Mouse (Mus musculus) testis, adult 2 months (tissue): ENCODE data around the gene P4ha2. TPM values are rescaled to one million over a fixed set of nuclear protein-coding genes. Genes with fewer than 3 reads are reported as not detected.

ENCODE experiments used
- H3K27ac ChIP-seq: fragments of 200-500 bp; 2 replicates; pipeline ENCODE4 v1.5.1; 2012; ENCODE audit warnings: low read depth, low read length; ENCODE audit not compliant: control insufficient read depth, insufficient read depth
- H3K27me3 ChIP-seq: fragments of 200-500 bp; 2 replicates; pipeline ENCODE4 v1.6.1; 2012; ENCODE audit warnings: mild to moderate bottlenecking, low read length, moderate library complexity; ENCODE audit not compliant: control insufficient read depth, insufficient read depth
- H3K36me3 ChIP-seq: fragments of 200-500 bp; 2 replicates; pipeline ENCODE4 v1.6.1; 2012; ENCODE audit warnings: mild to moderate bottlenecking, low read length; ENCODE audit not compliant: control insufficient read depth, insufficient read depth
- H3K4me1 ChIP-seq: fragments of 200-500 bp; 2 replicates; pipeline ENCODE4 v1.6.1; 2012; ENCODE audit warnings: low read length; ENCODE audit not compliant: control insufficient read depth, insufficient read depth
- H3K4me3 ChIP-seq: fragments of 200-500 bp; 2 replicates; pipeline ENCODE4 v1.5.1; 2012; ENCODE audit warnings: low read depth, mild to moderate bottlenecking, low read length, moderate library complexity, mixed read lengths; ENCODE audit not compliant: control insufficient read depth
- CTCF ChIP-seq: fragments of 200-500 bp; IDR thresholded peaks from 2 replicates; pipeline ENCODE4 v1.5.1; 2012; ENCODE audit warnings: low read depth, mild to moderate bottlenecking, inconsistent platforms, low read length, moderate library complexity; ENCODE audit not compliant: control insufficient read depth, insufficient read depth, insufficient replicate concordance
- POLR2A ChIP-seq: fragments of 200-500 bp; IDR thresholded peaks from 2 replicates; pipeline ENCODE4 v1.6.1; 2012; ENCODE audit warnings: low read depth, mild to moderate bottlenecking, inconsistent platforms, low read length, moderate library complexity; ENCODE audit not compliant: control insufficient read depth
- polyA plus RNA-seq: library from polyadenylated mRNA; depleted of rRNA; stranded (reverse); fragments of >200 nt; gene quantifications from 2 replicates; pipeline ENCODE4 v1.2.3, GENCODE M21; 2012; rRNA removed

The P4ha2 gene
- polyA plus RNA-seq, 1 experiment: 7.8 TPM

DNA sequence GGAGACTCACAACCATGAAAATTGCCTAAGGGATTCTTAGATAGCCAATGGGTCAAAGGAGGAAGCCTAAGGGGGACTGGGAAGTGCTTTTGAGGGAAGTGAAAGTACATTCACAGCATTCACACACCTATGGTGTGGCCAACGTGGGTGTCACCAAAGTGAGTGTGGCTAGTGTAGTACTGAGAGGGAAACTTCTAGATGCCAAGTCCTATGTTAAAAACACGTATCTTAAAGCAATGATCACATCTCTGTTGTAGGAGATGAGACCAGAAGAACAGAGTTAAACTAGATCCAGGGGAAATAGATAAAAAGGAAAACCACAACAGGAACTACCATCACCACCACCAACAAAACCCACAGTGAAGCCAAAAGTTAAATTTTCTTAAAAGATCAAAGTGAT is 61.0 kb downstream of the P4ha2 start:
- Histone ChIP-seq H3K27ac (no peak overlapping the region), H3K36me3 (no peaks in the 10 kb centered on the region), H3K4me1 (no peaks in the 10 kb centered on the region), H3K27me3 (no peaks in the 10 kb centered on the region), H3K4me3 (no peak overlapping the region)
- TF ChIP-seq POLR2A (no peak), CTCF (no peak)

DNA sequence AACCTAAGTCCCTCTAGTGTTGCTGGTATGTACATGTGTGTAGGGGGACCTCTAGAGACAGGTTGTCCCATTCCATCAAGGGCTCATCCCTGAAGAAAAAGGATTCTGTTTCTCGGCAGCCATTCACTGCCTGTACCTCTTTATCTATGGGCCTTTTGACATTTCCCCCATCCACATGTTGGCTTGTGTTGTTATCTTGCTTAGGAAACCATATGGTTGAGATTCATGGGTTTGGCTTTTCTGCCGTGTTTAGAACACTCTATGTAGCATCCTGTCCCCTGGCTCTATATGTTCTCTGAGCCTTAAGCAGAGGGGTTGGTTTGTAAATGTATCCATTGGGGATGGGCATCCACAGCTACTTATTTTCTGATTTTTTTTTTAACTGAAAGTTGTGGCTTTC is 61.6 kb downstream of the P4ha2 start:
- no peaks in the 10 kb centered on the region for H3K27me3 ChIP-seq
- H3K36me3 ChIP-seq: no peaks in the 10 kb centered on the region
- H3K27ac ChIP-seq: no peak overlapping the region
- H3K4me3 ChIP-seq: no peak overlapping the region
- H3K4me1 ChIP-seq: no peaks in the 10 kb centered on the region
- TF ChIP-seq POLR2A (no peak), CTCF (no peak)

DNA sequence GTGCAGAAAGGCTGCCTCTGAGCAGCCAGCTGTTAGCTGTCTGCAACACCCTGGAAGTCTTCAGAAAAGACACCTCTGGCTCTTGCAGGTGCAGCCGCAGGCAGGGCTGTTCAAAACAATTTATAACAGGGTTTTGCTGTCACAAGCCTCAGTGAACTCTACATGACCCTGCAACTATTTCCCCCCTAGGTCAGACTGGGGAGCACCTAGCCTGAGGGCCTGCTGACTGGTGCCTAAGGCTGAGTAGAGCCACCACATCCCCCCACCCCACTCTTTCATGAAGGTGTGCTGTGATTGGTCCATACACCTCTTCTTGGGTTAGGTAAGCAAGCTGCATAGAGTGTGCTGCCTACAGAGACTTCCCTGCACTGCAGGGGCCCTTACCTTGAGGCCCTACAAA is 63.1 kb downstream of the P4ha2 start:
- Histone ChIP-seq H3K4me1 (no peaks in the 10 kb centered on the region), H3K27me3 (no peaks in the 10 kb centered on the region), H3K27ac (no peak overlapping the region), H3K36me3 (no peaks in the 10 kb centered on the region), H3K4me3 (no peak overlapping the region)
- no peak for TF ChIP-seq CTCF
- no peak for TF ChIP-seq POLR2A

DNA sequence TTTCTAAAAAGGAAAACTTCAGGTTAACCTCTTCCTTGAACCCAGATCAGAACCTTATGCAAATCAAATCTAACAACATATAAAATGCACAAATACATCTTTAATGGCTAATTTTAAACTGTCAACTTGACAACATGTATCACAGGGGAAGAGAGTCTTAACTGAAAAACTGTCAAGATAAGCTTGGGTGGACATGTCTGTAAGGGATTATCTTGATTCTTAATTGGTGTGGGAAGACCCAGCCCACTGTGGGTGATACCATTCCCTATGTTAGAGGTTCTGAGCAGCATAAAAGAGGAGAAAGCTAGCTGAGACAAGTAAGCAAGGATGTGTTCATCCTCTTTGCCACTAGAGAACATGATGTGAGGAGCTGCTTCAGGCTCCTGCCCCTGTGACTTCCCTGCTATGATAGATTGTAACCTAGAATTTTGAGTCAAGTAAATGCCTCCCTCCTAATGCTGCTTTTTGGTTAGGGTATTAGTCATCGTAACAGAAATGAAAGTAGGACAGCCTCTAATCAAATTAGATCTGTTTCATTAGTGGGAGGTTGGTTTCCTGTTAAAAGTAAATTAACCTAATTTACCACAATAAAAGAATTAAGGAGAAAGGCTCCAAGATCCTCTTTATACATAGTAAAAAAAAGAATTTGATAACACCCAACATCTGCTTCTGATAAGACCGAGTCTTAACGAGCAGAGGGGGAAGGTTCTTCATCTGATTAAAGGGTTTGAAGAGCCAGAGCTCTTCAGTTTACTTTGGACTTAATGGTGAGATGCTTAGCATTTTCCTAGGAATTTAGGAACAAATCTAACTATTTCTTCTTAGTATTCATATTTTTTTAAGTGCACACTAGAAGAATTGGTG is 69.8 kb downstream of the P4ha2 start:
- H3K27ac ChIP-seq: no peak overlapping the region
- H3K27me3 ChIP-seq: no peaks in the 10 kb centered on the region
- TF ChIP-seq CTCF (no peak), POLR2A (no peak)
- no peak overlapping the region for H3K4me3 ChIP-seq
- H3K36me3 ChIP-seq: no peaks in the 10 kb centered on the region
- H3K4me1 ChIP-seq: no peaks in the 10 kb centered on the region

DNA sequence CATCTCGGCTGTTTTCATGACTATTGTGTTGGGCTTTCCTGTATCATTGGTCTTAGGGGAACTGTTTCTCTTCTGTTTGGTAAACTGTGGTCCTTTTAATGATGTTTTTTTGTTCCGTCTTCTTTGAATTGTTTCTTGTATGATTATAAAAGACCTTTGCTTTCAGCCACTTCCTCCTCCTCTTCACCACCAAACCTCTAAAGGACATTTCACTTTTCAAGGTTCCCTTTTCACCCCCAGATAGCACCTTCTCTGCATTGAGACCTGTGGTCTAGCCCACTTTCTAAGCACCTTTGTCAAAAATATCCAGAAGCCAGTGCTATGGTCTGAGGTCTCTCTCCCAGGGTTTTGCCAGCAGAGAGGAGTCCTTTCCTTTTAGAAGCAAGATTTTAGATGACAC is 71.3 kb downstream of the P4ha2 start:
- H3K4me3 ChIP-seq: no peak overlapping the region
- no peak for TF ChIP-seq CTCF
- no peak for TF ChIP-seq POLR2A
- no peaks in the 10 kb centered on the region for H3K36me3 ChIP-seq

DNA sequence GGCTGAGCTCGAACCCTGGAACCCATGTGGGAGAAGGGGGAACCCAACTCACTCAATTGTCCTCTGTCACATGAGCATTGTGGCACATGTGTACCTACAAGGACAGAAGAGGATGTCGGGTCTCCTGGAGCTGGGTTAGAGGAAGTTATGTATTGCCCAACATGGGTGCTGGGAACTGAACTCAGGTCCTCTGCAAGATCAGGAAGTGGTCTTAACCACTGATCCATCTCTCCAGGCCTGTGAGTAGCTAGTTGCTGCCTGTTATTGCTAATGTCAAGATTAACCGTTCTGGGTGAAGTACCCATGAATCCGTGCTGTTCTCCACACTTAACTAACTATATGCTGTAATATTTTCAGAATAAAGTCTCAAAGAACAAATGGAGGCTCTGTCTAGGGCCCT is 74.3 kb downstream of the P4ha2 start:
- H3K4me3 ChIP-seq: no peak overlapping the region
- H3K27ac ChIP-seq: no peak overlapping the region
- no peak for TF ChIP-seq CTCF
- TF ChIP-seq POLR2A: no peak
- H3K4me1 ChIP-seq: no peaks in the 10 kb centered on the region
- no peaks in the 10 kb centered on the region for H3K36me3 ChIP-seq
- no peaks in the 10 kb centered on the region for H3K27me3 ChIP-seq

More for the DNA sequence above, 71.3 kb downstream of the P4ha2 start:
- Histone ChIP-seq H3K4me1 (no peaks in the 10 kb centered on the region), H3K27ac (no peak overlapping the region), H3K27me3 (no peaks in the 10 kb centered on the region)

DNA sequence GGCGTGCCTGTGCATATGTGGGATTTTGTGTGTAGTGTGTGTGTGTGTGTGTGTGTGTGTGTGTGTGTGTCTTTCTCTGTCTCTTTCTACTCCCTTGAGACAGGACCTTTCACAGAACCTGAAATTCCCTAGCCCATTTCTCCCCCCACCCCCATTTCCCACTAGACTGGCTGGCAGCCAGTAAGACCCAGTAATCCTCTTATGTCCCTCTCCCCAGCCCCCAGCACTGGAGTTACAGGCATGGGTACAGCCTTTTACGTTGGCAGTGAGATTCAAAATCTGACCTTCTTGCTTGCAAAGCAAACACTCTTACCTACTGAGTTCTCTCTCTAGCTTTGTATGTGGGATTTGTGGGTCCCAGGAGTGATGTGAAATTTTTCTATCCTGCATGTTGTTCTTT is 75.0 kb downstream of the P4ha2 start:
- Histone ChIP-seq H3K27ac (no peak overlapping the region), H3K4me3 (no peak overlapping the region), H3K27me3 (no peaks in the 10 kb centered on the region), H3K36me3 (no peaks in the 10 kb centered on the region), H3K4me1 (no peaks in the 10 kb centered on the region)
- TF ChIP-seq CTCF: no peak
- TF ChIP-seq POLR2A: no peak

Other genes starting within 250 kb of the P4ha2 start
- 0.91 and 0.93 TPM in 2 replicates for gene Gm12216, start 240.8 kb upstream of the P4ha2 start, polyA plus RNA-seq
- gene Slc22a5, start 208.4 kb upstream of the P4ha2 start, polyA plus RNA-seq: 20.7 and 21.7 TPM in 2 replicates
- gene Slc22a21, start 119.8 kb upstream of the P4ha2 start, polyA plus RNA-seq: 67.2 and 68.6 TPM in 2 replicates
- gene Slc22a4, start 72.0 kb upstream of the P4ha2 start, polyA plus RNA-seq: 0.47 and 0.57 TPM in 2 replicates
- 4.4 and 7.2 TPM in 2 replicates for gene Pdlim4, start 31.1 kb upstream of the P4ha2 start, polyA plus RNA-seq
- not detected in 2 replicates for gene Csf2, start 149.6 kb downstream of the P4ha2 start, polyA plus RNA-seq
- not detected in 2 replicates for gene Il3, start 167.2 kb downstream of the P4ha2 start, polyA plus RNA-seq
- gene Acsl6, start 203.7 kb downstream of the P4ha2 start, polyA plus RNA-seq: 66.4 and 84.2 TPM in 2 replicates